ENCODE assay signal across 9 mouse cellular contexts in the genomic region with DNA sequence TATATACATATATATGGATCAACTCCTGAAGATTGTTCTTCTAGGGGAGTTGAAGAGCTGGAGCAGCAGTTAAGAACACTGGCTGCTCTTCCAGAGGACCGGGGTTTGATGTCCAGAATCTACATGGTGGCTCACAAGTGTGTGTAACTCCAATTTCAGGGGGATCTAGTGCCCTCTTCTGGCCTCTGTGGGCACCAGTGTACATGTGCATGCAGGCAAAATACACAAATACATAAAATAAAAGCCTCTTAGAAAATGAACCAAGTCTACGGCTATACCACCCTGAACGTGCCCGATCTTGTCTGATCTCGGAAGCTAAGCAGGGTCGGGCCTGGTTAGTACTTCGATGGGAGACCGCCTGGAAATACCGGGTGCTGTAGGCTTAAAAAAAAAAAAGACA. TPM values are rescaled to one million over a fixed set of nuclear protein-coding genes. Genes with fewer than 3 reads are reported as not detected.
DNase-seq lines count a peak whose midpoint lies in the region; ATAC-seq and TF ChIP-seq lines count a peak whose summit lies in the region.
"Had no signal": no experiment of that assay in that cellular context is flagged by ENCODE, and none has a peak within 500 bp of the region (broad histone marks: within the 10 kb centered on the region; RNA-seq: fewer than 3 reads in every experiment).

No protein-coding gene starts in this region.

- no peak overlapping the region for H3K27ac ChIP-seq in forebrain, embryonic 13.5 days
- H3K27ac ChIP-seq in forebrain, embryonic 11.5 days (ENCODE audit: low read depth, low read length): no peak overlapping the region

- no peak overlapping the region for H3K9ac ChIP-seq in forebrain, embryonic 13.5 days
- no peak overlapping the region for H3K9ac ChIP-seq in forebrain, embryonic 11.5 days (ENCODE audit: low read length)

- DNase-seq in forebrain, embryonic 11.5 days (ENCODE audit: low spot score): no peak
- DNase-seq in lung, adult 2 months: no peak
- no peak for DNase-seq in lung, postnatal 25 days (ENCODE audit: low spot score)
- peak; percentile 8 for DNase-seq in adipocyte (ENCODE audit: low spot score)
- DNase-seq in cerebellum, postnatal 4 days (ENCODE audit: low spot score in 2 of 2): no peak
- DNase-seq: heart, postnatal 36 days had no signal

- H3K4me3 ChIP-seq in forebrain, embryonic 13.5 days: no peak overlapping the region
- no peak overlapping the region for H3K4me3 ChIP-seq in forebrain, embryonic 11.5 days (ENCODE audit: low read depth, low read length)
- no peak overlapping the region for H3K4me3 ChIP-seq in lung, adult 2 months (replicated peaks; ENCODE audit: extremely low read depth, low read depth, low read length)

- ATAC-seq in forebrain, embryonic 13.5 days: no peak
- no peak for ATAC-seq in forebrain, embryonic 11.5 days (replicated peaks; ENCODE audit: low FRiP score)
- 0 out of 2 replicates have a peak, but pooled peaks have one; percentile 35 for ATAC-seq in megakaryocyte-erythroid progenitor cell, adult 5-6 weeks (replicated peaks; ENCODE audit: low FRiP score, low TSS enrichment, poor library complexity, severe bottlenecking)
- ATAC-seq in erythroid progenitor cell, adult 5-6 weeks (replicated peaks; ENCODE audit: low FRiP score, poor library complexity, severe bottlenecking): no peak

- H3K36me3 ChIP-seq in forebrain, embryonic 13.5 days (ENCODE audit: poor library complexity, severe bottlenecking): no peaks in the 10 kb centered on the region
- no peaks in the 10 kb centered on the region for H3K36me3 ChIP-seq in forebrain, embryonic 11.5 days (ENCODE audit: control insufficient read depth, insufficient read depth, low read length)

- H3K4me2 ChIP-seq in forebrain, embryonic 13.5 days: peak overlapping the region; percentile 40; the same call in 1 of the 2 replicates
- no peak overlapping the region for H3K4me2 ChIP-seq in forebrain, embryonic 11.5 days (ENCODE audit: low read depth, low read length, severe bottlenecking)

- H3K4me1 ChIP-seq in forebrain, embryonic 13.5 days: peaks cover 42% of the 10 kb centered on the region
- peaks cover 16% of the 10 kb centered on the region for H3K4me1 ChIP-seq in forebrain, embryonic 11.5 days (replicated peaks; ENCODE audit: control insufficient read depth, insufficient read depth, low read length)
- no peaks in the 10 kb centered on the region for H3K4me1 ChIP-seq in lung, adult 2 months (ENCODE audit: control insufficient read depth, insufficient read depth, low read length)

- peaks cover 82% of the 10 kb centered on the region for H3K27me3 ChIP-seq in forebrain, embryonic 13.5 days
- peaks cover 65% of the 10 kb centered on the region for H3K27me3 ChIP-seq in forebrain, embryonic 11.5 days (ENCODE audit: control insufficient read depth, insufficient read depth, low read length)

- peak; percentile 37; the same call in 1 of the 2 replicates for TF ChIP-seq CTCF in lung, adult 2 months (IDR thresholded peaks at IDR 0.05; ENCODE audit: insufficient read depth, low read length)

- H3K9me3 ChIP-seq in forebrain, embryonic 13.5 days (replicated peaks): no peaks in the 10 kb centered on the region
- H3K9me3 ChIP-seq in forebrain, embryonic 11.5 days (ENCODE audit: control insufficient read depth, low read length): no peaks in the 10 kb centered on the region

- 35% methylated on average over 9 of the region's 9 CpGs for WGBS in forebrain, embryonic 13.5 days
- WGBS in forebrain, embryonic 11.5 days: 42% methylated on average over 9 of the region's 9 CpGs
- 43% methylated on average over 9 of the region's 9 CpGs for WGBS in lung, adult 2 months

- TF ChIP-seq POLR2A in lung, adult 2 months (IDR thresholded peaks at IDR 0.05; ENCODE audit: borderline replicate concordance, extremely low read depth, low read depth, low read length): no peak

RNA-seq across cellular contexts. Expression of a gene that starts 6.0 kb away (rescaled TPM):
- 2.1 and 3.4 TPM in 2 replicates for polyA plus RNA-seq in forebrain, embryonic 13.5 days (2015; fragmentation: Nextera tagmentation; extraction: Ambion mirVana)
- 0.55 and 0.63 TPM in 2 replicates for polyA plus RNA-seq in forebrain, embryonic 11.5 days (2014; fragmentation: Nextera tagmentation; extraction: Ambion mirVana)
- not detected in 2 replicates for polyA plus RNA-seq in lung, adult 2 months (2012; rRNA removed)
- not detected in 2 replicates for total RNA-seq in megakaryocyte-erythroid progenitor cell, adult 5-6 weeks (2014; fragmentation: Nextera tagmentation)
- total RNA-seq in megakaryocyte-erythroid progenitor cell, adult 5-6 weeks (2017): not detected in 2 replicates
- total RNA-seq in erythroid progenitor cell, adult 5-6 weeks (2015; ENCODE audit: low replicate concordance): not detected in 2 replicates
- not detected in 2 replicates for total RNA-seq in erythroid progenitor cell, adult 5-6 weeks (2017; ENCODE audit: low replicate concordance)
- total RNA-seq: heart, postnatal 36 days had no signal

RNA-seq across cellular contexts. Expression of a gene that starts 19.0 kb away (rescaled TPM):
- 55.7 and 56.4 TPM in 2 replicates for polyA plus RNA-seq in forebrain, embryonic 13.5 days (2015; fragmentation: Nextera tagmentation; extraction: Ambion mirVana)
- polyA plus RNA-seq in forebrain, embryonic 11.5 days (2014; fragmentation: Nextera tagmentation; extraction: Ambion mirVana): 48.6 and 52.1 TPM in 2 replicates
- 129 and 205 TPM in 2 replicates for polyA plus RNA-seq in lung, adult 2 months (2012; rRNA removed)
- 34.3 and 39.2 TPM in 2 replicates for total RNA-seq in megakaryocyte-erythroid progenitor cell, adult 5-6 weeks (2014; fragmentation: Nextera tagmentation)
- total RNA-seq in megakaryocyte-erythroid progenitor cell, adult 5-6 weeks (2017): 16.3 and 16.9 TPM in 2 replicates
- 6.8 and 8.0 TPM in 2 replicates for total RNA-seq in erythroid progenitor cell, adult 5-6 weeks (2015; ENCODE audit: low replicate concordance)
- total RNA-seq in erythroid progenitor cell, adult 5-6 weeks (2017; ENCODE audit: low replicate concordance): 1.9 and 5.9 TPM in 2 replicates
